Comparison of ENCODE assay signal across 8 mouse cellular contexts in genomic region chr3:55599366-55600085, GRCm38 (mm10).
A peak's percentile ranks its signal among the peaks of the same experiment; 100 is the strongest.
DNase-seq lines count a peak whose midpoint lies in the region; ATAC-seq and TF ChIP-seq lines count a peak whose summit lies in the region.

No protein-coding gene starts in this region.

- no peak overlapping the region for H3K4me2 ChIP-seq in neural tube, embryonic 13.5 days
- H3K4me2 ChIP-seq in hindbrain, embryonic 14.5 days (replicated peaks): no peak overlapping the region
- H3K4me2 ChIP-seq in neural tube, embryonic 15.5 days: no peak overlapping the region

- no peak overlapping the region for H3K27ac ChIP-seq in heart, adult 2 months
- H3K27ac ChIP-seq in neural tube, embryonic 13.5 days (replicated peaks): peak overlapping the region; percentile 62; the same call in 1 of the 2 replicates
- H3K27ac ChIP-seq in hindbrain, embryonic 14.5 days: peak overlapping the region; percentile 36
- peak overlapping the region; percentile 56 for H3K27ac ChIP-seq in neural tube, embryonic 15.5 days (replicated peaks)
- H3K27ac ChIP-seq in left cerebral cortex, adult 2 months: no peak overlapping the region

- H3K9ac ChIP-seq in heart, adult 2 months (ENCODE audit: low read depth, low read length): no peak overlapping the region
- H3K9ac ChIP-seq in neural tube, embryonic 13.5 days: no peak overlapping the region
- no peak overlapping the region for H3K9ac ChIP-seq in hindbrain, embryonic 14.5 days
- H3K9ac ChIP-seq in neural tube, embryonic 15.5 days (replicated peaks): no peak overlapping the region

- intact Hi-C loops in heart, adult 2 months (cut with DNase I): no loop called here
- intact Hi-C loops in left cerebral cortex, adult 2 months (cut with DNase I): no loop called here

- TF ChIP-seq POLR2A in heart, adult 2 months (IDR thresholded peaks at IDR 0.05; ENCODE audit: insufficient read depth, low read depth, low read length): no peak

- no peaks in the 10 kb centered on the region for H3K9me3 ChIP-seq in neural tube, embryonic 13.5 days
- no peaks in the 10 kb centered on the region for H3K9me3 ChIP-seq in hindbrain, embryonic 14.5 days (ENCODE audit: control insufficient read depth, low read length)
- no peaks in the 10 kb centered on the region for H3K9me3 ChIP-seq in neural tube, embryonic 15.5 days (replicated peaks)

- TF ChIP-seq EP300 in heart, adult 2 months (IDR thresholded peaks at IDR 0.05; ENCODE audit: insufficient read depth, low read depth, low read length): no peak

- H3K27me3 ChIP-seq in heart, adult 2 months (ENCODE audit: control insufficient read depth, insufficient read depth, low read length): no peaks in the 10 kb centered on the region
- H3K27me3 ChIP-seq in neural tube, embryonic 13.5 days: no peaks in the 10 kb centered on the region
- H3K27me3 ChIP-seq in hindbrain, embryonic 14.5 days (ENCODE audit: control insufficient read depth, insufficient read depth, low read length): no peaks in the 10 kb centered on the region
- H3K27me3 ChIP-seq in neural tube, embryonic 15.5 days (replicated peaks): no peaks in the 10 kb centered on the region

- H3K4me3 ChIP-seq in heart, adult 2 months: no peak overlapping the region
- H3K4me3 ChIP-seq in neural tube, embryonic 13.5 days: no peak overlapping the region
- no peak overlapping the region for H3K4me3 ChIP-seq in hindbrain, embryonic 14.5 days (replicated peaks; ENCODE audit: low read length)
- H3K4me3 ChIP-seq in neural tube, embryonic 15.5 days (replicated peaks): no peak overlapping the region
- H3K4me3 ChIP-seq in left cerebral cortex, adult 2 months: no peak overlapping the region

- no peaks in the 10 kb centered on the region for H3K79me2 ChIP-seq in heart, adult 2 months (replicated peaks; ENCODE audit: control insufficient read depth, insufficient read depth, low read length)

- peak; percentile 79 for DNase-seq in heart, adult 11 months
- no peak for DNase-seq in heart, adult 2 months
- no peak for DNase-seq in neural tube, embryonic 10.5 days (ENCODE audit: extremely low spot score, low spot score)
- no peak for DNase-seq in hindbrain, embryonic 14.5 days (ENCODE audit: low spot score)
- no peak for DNase-seq in left cerebral cortex, adult 2 months (ENCODE audit: extremely low spot score in 1 of 2, low spot score in 2 of 2)
- no peak for DNase-seq in spleen, postnatal 36 days (ENCODE audit: low spot score in 2 of 2)

- peak; percentile 8; the same call in 1 of the 2 replicates for ATAC-seq in neural tube, embryonic 13.5 days (ENCODE audit: low read depth)
- 0 out of 2 replicates have a peak, but pooled peaks have one; percentile 48 for ATAC-seq in hindbrain, embryonic 14.5 days (ENCODE audit: low FRiP score)
- ATAC-seq in neural tube, embryonic 15.5 days (ENCODE audit: low FRiP score): peak; percentile 55; the same call in 1 of the 2 replicates

- TF ChIP-seq CTCF in heart, adult 2 months (IDR thresholded peaks at IDR 0.05): no peak
- TF ChIP-seq CTCF in left cerebral cortex, adult 2 months (IDR thresholded peaks at IDR 0.05): no peak

- 61% methylated on average over 17 of the region's 17 CpGs for WGBS in heart, adult 2 months
- WGBS in neural tube, embryonic 13.5 days: 58% methylated on average over 17 of the region's 17 CpGs
- 67% methylated on average over 17 of the region's 17 CpGs for WGBS in hindbrain, embryonic 14.5 days
- 48% methylated on average over 17 of the region's 17 CpGs for WGBS in neural tube, embryonic 15.5 days

- peaks cover 3% of the 10 kb centered on the region; the same call in 1 of the 2 replicates for H3K4me1 ChIP-seq in heart, adult 2 months (ENCODE audit: control insufficient read depth, insufficient read depth, low read length)
- H3K4me1 ChIP-seq in neural tube, embryonic 13.5 days (replicated peaks): peaks cover 6% of the 10 kb centered on the region; the same call in 1 of the 2 replicates
- peaks cover 11% of the 10 kb centered on the region; the same call in 1 of the 2 replicates for H3K4me1 ChIP-seq in hindbrain, embryonic 14.5 days (replicated peaks; ENCODE audit: control insufficient read depth, insufficient read depth, low read length)
- H3K4me1 ChIP-seq in neural tube, embryonic 15.5 days: 0 out of 2 replicates have a peak, but pooled peaks cover 6% of the 10 kb centered on the region

- no peaks in the 10 kb centered on the region for H3K36me3 ChIP-seq in heart, adult 2 months (ENCODE audit: control insufficient read depth, insufficient read depth, low read length)
- no peaks in the 10 kb centered on the region for H3K36me3 ChIP-seq in neural tube, embryonic 13.5 days
- H3K36me3 ChIP-seq in hindbrain, embryonic 14.5 days (replicated peaks; ENCODE audit: control insufficient read depth, insufficient read depth): no peaks in the 10 kb centered on the region
- no peaks in the 10 kb centered on the region for H3K36me3 ChIP-seq in neural tube, embryonic 15.5 days

Comparison
In these comparisons a context has a peak if more than half of its experiments do, and no peak if none do; other contexts are left out.
1. H3K27ac ChIP-seq: peak in neural tube, embryonic 13.5 days (single experiment), hindbrain, embryonic 14.5 days (single experiment) and neural tube, embryonic 15.5 days (single experiment); none in heart, adult 2 months (single experiment) and left cerebral cortex, adult 2 months (single experiment).
2. Peak in every context shown above with its lines, with median percentiles within 50 percentile points of each other: ATAC-seq.